Mouse (Mus musculus) CD4-positive, CD25-positive, alpha-beta regulatory T cell, adult 2 months (primary cell): ENCODE results near the gene Rps6ka1.

Source experiments
- DNase-seq: peaks from one replicate; pipeline ENCODE4 v3.0.0-alpha.2; 2012; ENCODE audit warnings: low read depth, low spot score

Gene Rps6ka1

DNA sequence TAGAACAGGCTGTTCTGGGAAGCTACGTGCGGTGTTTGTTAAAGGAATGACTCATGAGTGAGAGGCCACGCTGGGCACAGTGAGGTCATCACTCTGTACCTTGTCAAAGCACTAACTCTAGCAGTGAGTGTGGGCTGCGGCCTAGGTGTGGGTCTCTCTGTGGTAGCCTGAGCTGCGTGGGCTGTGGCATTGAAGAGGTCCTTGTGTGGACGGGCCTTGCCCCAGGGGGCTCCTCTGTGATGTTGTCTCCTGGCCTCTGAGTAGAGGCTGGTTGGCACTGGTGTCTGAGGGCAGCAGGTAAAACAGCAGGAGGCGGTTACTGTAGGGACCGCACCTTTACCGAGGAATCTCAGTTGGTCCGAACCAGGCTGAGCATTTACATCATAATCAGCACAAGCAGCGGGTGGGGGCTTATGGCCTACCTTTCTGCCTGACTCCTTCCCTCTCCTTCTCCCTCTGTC, 9.9 kb upstream of the Rps6ka1 start:
- DNase-seq = no peak

DNA sequence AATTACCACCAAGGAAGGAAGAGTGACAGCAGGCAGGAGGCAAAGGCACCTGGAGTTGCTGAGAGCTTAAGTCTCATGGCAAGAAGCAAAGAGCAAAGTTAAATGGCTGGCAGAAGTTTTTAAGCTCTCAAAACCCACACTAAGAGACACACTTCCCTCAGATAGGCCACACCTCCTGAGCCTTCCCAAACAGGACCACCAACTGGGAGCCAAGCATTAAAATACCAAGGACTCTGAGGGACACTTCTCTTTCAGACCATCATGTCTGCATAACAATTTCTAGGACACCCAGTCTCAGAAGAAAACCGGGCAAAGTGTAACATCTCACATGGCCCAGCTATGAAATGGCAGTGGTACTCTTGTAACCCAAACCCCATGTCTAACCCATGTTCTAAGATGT, 9.4 kb upstream of the Rps6ka1 start:
- no peak for DNase-seq

- DNase-seq = no peak
These were observed 8.4 kb upstream of the Rps6ka1 start for GRCm38 (mm10) chr4:133896002-133896401.

DNA sequence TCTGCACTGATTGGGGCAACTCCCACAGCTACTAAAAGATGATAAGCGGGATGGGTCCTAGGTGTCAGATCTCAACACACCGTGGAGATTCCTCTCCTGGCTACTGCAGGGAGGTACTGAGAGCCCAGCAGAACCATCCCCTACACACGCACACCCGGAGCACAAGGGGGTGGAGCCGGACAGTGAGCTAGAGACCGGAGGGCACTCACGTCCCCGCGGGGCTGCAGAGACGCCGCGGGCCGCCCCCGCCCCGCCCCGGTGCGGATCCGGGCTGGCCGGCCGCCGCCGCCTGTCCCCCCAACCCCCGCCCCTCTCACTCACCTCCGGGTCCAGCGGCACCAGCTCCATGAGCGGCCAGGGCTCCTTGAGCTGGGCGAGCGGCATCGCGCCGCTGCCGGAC, 348 bp downstream of the Rps6ka1 start:
- peak; percentile 62 for DNase-seq

DNA sequence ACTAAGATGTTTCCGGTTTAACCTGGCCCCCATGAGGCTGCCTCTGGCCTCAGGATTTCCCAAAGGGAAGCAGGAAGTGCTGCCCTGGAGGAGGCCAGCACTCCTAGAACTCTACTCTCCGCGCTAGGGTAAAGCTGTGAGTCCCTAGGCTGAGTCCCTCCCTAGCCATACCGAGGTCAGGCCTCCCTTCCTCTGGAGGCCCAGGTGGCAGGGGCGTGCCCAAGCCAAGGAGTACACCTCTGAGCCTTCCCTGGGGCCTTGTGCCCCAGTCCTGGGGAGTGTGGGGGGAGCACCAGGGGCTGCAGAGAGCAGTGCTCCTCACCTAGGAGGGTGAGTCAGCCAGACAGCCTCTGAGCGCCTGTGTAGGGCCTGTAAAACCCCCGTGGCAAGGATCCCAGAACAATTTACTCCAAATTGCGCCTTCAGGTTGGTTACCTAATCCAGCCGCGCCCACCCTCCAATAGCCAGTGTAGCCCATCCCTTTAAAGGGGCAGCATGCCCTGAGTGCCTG, 1.6 kb downstream of the Rps6ka1 start:
- no peak for DNase-seq

DNA sequence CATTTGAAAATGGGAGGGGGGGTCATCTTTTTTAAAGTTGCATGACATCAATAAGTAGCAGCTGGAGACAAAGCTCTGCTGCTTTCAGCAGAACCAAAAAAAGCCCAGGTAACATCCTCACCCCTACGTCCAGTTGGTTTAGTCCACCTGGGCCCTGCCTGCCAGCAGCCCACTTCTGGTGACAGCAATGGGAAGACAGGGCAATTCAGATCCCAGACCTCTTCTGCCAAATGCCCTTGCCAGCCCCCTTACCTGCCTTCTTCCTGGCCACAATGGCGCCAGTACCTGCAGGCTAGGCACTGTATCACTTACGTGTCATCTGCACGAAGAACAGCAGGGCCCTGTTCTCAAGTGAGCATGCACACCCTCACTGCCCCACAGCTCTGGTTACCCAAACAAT, 2.3 kb downstream of the Rps6ka1 start:
- no peak for DNase-seq

DNA sequence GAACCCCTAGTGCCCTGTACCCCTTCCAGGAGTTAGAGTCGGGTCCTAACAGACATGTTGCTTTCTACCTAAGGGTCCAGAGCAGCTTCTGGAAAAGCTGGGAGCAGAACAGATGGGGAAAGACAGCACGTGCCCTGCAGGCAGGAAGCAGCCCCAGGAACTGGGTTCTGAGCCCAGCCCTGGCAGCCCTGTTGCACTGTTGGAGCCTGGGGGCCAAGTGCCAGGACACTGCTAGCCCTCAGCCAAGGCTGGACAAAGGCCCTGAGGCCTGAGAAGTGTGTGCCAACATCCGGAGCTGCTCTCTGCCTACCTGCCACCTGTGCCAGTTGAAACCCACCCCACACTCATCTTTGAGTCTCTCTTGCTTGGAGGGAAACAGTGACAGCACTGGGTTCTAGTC, 2.7 kb downstream of the Rps6ka1 start:
- no peak for DNase-seq

- no peak for DNase-seq
These were observed 3.4 kb downstream of the Rps6ka1 start for GRCm38 (mm10) chr4:133884127-133884753.

GRCm38 (mm10) chr4:133881851-133882250, 5.7 kb downstream of the Rps6ka1 start:
- no peak for DNase-seq

DNA sequence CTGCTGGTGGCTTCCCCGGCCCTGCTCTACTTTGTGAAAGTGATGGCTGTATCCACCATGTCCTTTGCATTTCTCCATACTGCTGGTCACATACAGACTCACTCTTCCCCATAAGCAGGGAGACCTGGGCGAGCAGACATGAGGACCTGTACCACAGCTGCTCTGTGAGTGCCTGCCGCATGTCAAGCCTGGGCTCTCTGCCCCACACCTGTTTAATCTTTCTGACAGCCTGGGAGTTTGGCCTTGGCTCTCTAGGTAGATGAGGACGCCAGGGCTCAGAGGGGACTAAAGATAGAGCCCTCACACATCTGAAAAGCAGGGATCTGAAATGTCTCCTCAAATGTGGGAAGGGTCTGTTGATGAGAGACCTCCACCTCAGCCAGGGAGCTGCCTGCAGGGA, 6.2 kb downstream of the Rps6ka1 start:
- no peak for DNase-seq

DNA sequence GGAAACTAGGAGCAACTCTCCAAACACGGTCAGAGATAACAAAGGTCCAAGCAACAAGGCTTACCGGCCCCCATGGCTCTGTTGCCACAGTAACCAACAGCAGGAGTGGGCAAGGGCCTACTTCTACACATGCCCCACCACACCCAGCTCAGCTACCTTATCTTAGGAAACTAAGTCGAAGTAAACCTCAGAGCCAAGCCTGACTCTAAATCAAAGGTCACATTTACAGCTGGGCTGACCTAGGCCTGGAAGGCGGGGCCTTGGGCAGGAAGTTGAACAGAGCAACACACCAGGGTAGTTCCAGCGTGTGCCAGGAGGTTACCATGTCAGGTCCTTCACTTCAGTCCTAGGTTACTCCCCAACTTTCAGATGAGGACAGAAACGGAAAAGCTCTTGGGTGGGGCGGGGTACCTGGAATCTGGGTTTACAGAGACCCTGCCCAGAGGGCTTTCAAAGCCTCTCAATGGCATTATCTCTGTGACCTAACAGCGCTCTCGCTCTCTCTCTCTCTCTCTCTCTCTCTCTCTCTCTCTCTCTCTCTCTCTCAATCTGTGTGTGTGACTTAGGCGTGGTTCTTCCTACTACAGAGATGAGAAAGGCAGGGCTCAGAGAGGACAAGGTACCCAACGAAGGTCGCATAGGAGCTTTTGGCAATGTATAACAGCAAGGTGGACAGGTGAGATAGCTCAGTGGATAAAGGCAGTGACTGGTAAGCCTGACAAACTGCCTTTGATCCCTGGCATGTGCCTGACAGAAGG, 8.3 kb downstream of the Rps6ka1 start:
- DNase-seq = peak; percentile 88

- DNase-seq = peak; percentile 72
These were observed 9.5 kb downstream of the Rps6ka1 start for GRCm38 (mm10) chr4:133877850-133878755.

DNA sequence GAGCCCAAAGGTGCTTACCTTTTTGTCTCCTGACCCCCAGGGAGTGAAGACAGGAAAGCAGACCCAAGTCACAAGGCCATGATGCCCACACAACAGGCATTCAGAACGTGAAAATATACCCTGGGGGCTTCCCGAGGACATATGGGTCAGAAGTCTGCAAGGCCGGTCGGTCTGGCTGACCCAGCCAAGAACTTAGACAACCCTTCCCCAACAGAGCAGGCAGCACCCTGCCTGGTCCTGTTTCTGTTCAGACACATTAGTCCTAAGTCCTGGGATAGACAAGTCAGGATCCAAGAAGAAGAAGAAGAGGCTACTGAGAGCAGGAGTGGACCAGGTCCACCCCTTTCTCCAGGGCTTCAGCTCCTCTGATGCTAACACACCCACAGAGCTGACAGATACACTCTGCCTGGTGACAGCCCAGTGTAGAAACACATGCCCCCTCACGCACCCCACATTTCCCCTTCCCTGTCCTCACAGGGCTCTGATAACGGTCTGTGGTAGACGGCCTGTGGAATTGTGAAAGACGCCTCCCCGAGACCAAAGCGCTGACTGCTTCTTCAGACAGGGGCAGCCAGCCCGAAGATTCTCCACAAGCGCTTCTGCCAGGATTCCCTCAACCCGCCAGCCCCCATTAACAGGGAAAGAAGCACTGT, 12.6 kb downstream of the Rps6ka1 start:
- DNase-seq = no peak

GRCm38 (mm10) chr4:133873926-133874864, 13.4 kb downstream of the Rps6ka1 start:
- DNase-seq = no peak

DNA sequence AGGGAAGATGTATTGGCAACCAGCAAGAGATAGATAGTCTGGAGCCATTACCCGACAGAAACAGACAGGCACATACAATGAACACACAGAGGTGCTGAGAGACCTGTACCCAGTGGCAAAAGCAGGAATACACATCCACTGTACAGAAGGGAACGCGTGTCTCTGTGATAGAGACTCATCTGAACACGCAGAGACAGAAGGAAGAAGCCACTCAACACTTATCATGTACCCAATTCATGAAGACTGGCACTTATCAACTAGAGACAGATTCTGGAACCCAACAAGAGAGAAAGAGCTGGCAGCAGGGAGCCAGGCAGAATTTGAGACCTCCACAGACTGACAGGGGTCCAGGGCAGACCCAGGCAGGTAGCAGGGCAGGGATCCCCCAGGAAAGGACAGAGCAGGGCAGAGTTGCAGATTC, 14.2 kb downstream of the Rps6ka1 start:
- DNase-seq = no peak

- DNase-seq = peak; percentile 87
These were observed 14.7 kb downstream of the Rps6ka1 start for GRCm38 (mm10) chr4:133872812-133873300.

- no peak for DNase-seq
These were observed 15.3 kb downstream of the Rps6ka1 start for GRCm38 (mm10) chr4:133872222-133872811.

- DNase-seq = no peak
These were observed 22.4 kb downstream of the Rps6ka1 start for GRCm38 (mm10) chr4:133865231-133865630.

DNA sequence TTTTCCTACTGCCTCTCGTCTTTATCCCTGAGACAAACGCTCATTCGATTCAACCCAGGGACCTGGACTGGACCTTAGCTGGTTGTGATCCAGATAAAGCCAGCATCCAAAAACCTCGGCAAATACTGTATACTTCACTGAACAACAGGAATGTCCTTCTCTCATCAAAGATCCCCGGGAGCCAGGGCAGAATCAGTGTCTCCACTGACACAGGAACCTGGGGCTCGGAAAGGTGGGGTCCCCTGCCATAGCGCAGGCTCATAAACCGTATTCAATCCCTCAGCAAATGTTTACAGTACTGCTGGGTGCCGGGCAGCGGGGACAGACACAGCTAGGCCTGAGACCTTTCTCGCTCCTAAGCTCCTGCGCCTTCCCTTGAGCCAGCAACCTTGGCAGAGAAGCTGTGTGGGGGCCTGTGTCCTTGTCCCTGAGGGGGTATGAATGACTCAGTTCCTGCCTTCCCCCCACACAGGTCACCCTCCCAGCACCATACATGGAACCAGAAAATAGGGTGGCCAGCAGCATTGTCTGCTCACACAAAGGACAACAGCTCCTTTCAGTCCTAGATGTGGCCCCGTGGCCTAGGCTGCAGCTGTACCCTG, 23.1 kb downstream of the Rps6ka1 start:
- DNase-seq = no peak
